Comparison of ENCODE assay signal across 8 mouse cellular contexts in genomic region chr10:5805243-5805730, GRCm38 (mm10). TPM values are rescaled to one million over a fixed set of nuclear protein-coding genes. Genes with fewer than 3 reads are reported as not detected.
A peak's percentile ranks its signal among the peaks of the same experiment; 100 is the strongest.
DNase-seq lines count a peak whose midpoint lies in the region; ATAC-seq and TF ChIP-seq lines count a peak whose summit lies in the region.

TSS of gene Fbxo5 (minus strand) at chr10:5805600.

- H3K27me3 ChIP-seq in forebrain, embryonic 11.5 days (ENCODE audit: control insufficient read depth, insufficient read depth, low read length) = no peaks in the 10 kb centered on the region
- no peaks in the 10 kb centered on the region for H3K27me3 ChIP-seq in heart, postnatal 0 days (ENCODE audit: control insufficient read depth, insufficient read depth, low read length)
- H3K27me3 ChIP-seq in neural tube, embryonic 14.5 days (ENCODE audit: control insufficient read depth, insufficient read depth, low read length) = no peaks in the 10 kb centered on the region

- no peak for TF ChIP-seq CTCF in heart, postnatal 0 days (IDR thresholded peaks at IDR 0.05; ENCODE audit: low read depth)

- H3K4me3 ChIP-seq in forebrain, embryonic 11.5 days (ENCODE audit: low read depth, low read length) = peak within 1 kb of the TSS; percentile 81
- peak within 1 kb of the TSS; percentile 77 for H3K4me3 ChIP-seq in heart, postnatal 0 days (ENCODE audit: low read depth, low read length)
- peak within 1 kb of the TSS; percentile 50 for H3K4me3 ChIP-seq in neural tube, embryonic 14.5 days (ENCODE audit: low read depth, low read length)

- peak; percentile 95 for ATAC-seq in forebrain, embryonic 11.5 days (replicated peaks; ENCODE audit: low FRiP score)
- ATAC-seq in heart, postnatal 0 days (ENCODE audit: insufficient read depth, low read depth) = peak; percentile 95
- ATAC-seq in neural tube, embryonic 14.5 days (ENCODE audit: low read depth) = peak; percentile 98

- H3K9me3 ChIP-seq in forebrain, embryonic 11.5 days (ENCODE audit: control insufficient read depth, low read length) = no peaks in the 10 kb centered on the region
- no peaks in the 10 kb centered on the region for H3K9me3 ChIP-seq in heart, postnatal 0 days (replicated peaks; ENCODE audit: control insufficient read depth, low read length)
- H3K9me3 ChIP-seq in neural tube, embryonic 14.5 days (ENCODE audit: control insufficient read depth, low read length) = no peaks in the 10 kb centered on the region

- peak within 1 kb of the TSS; percentile 86 for H3K9ac ChIP-seq in forebrain, embryonic 11.5 days (ENCODE audit: low read length)
- H3K9ac ChIP-seq in heart, postnatal 0 days (replicated peaks; ENCODE audit: low read depth, low read length) = peak within 1 kb of the TSS; percentile 57
- H3K9ac ChIP-seq in neural tube, embryonic 14.5 days (replicated peaks; ENCODE audit: low read depth, low read length) = peak within 1 kb of the TSS; percentile 46

- peaks cover 5% of the 10 kb centered on the region for H3K36me3 ChIP-seq in forebrain, embryonic 11.5 days (ENCODE audit: control insufficient read depth, insufficient read depth, low read length)
- peaks cover 19% of the 10 kb centered on the region for H3K36me3 ChIP-seq in heart, postnatal 0 days (replicated peaks; ENCODE audit: control insufficient read depth, insufficient read depth, low read length)
- H3K36me3 ChIP-seq in neural tube, embryonic 14.5 days (ENCODE audit: control insufficient read depth, insufficient read depth, low read length) = 0 out of 2 replicates have a peak, but pooled peaks cover 3% of the 10 kb centered on the region

- TF ChIP-seq EP300 in heart, postnatal 0 days (IDR thresholded peaks at IDR 0.05; ENCODE audit: low read depth) = no peak

- H3K4me2 ChIP-seq in forebrain, embryonic 11.5 days (ENCODE audit: low read depth, low read length, severe bottlenecking) = peak within 1 kb of the TSS; percentile 59
- H3K4me2 ChIP-seq in heart, postnatal 0 days (ENCODE audit: low read depth, low read length) = peak within 1 kb of the TSS; percentile 99
- H3K4me2 ChIP-seq in neural tube, embryonic 14.5 days (ENCODE audit: low read depth, low read length) = peak within 1 kb of the TSS; percentile 96

- H3K4me1 ChIP-seq in forebrain, embryonic 11.5 days (replicated peaks; ENCODE audit: control insufficient read depth, insufficient read depth, low read length) = peaks cover 3% of the 10 kb centered on the region
- H3K4me1 ChIP-seq in heart, postnatal 0 days (ENCODE audit: control insufficient read depth, insufficient read depth) = peaks cover 19% of the 10 kb centered on the region
- H3K4me1 ChIP-seq in neural tube, embryonic 14.5 days (ENCODE audit: control insufficient read depth, insufficient read depth, low read length) = peaks cover 15% of the 10 kb centered on the region

- DNase-seq in ES-CJ7 (ENCODE audit: low read depth, low spot score) = peak; percentile 98
- peak; percentile 98 for DNase-seq in c-Kit-positive CD71-positive TER-119-positive erythroid progenitor cells, embryonic 14.5 days (ENCODE audit: low spot score)
- peak; percentile 98 for DNase-seq in forebrain, embryonic 11.5 days (ENCODE audit: low spot score)
- peak; percentile 98 for DNase-seq in heart, postnatal 0 days (ENCODE audit: low spot score)
- DNase-seq in kidney, postnatal 4 days = peak; percentile 98 to 99
- DNase-seq in lung, adult 18-20 months = peak; percentile 99
- DNase-seq in testis, postnatal 14 days (ENCODE audit: low spot score) = peak; percentile 98

- peak within 1 kb of the TSS; percentile 87 for H3K27ac ChIP-seq in forebrain, embryonic 11.5 days (ENCODE audit: low read depth, low read length)
- H3K27ac ChIP-seq in heart, postnatal 0 days (ENCODE audit: low read depth) = peak within 1 kb of the TSS; percentile 85
- H3K27ac ChIP-seq in neural tube, embryonic 14.5 days (ENCODE audit: low read depth, low read length) = peak within 1 kb of the TSS; percentile 85

- under 1% methylated on average over 42 of the region's 42 CpGs for WGBS in forebrain, embryonic 11.5 days
- under 1% methylated on average over 42 of the region's 42 CpGs for WGBS in heart, postnatal 0 days
- under 1% methylated on average over 42 of the region's 42 CpGs for WGBS in neural tube, embryonic 14.5 days

RNA-seq across cellular contexts. Expression of gene Fbxo5, which starts in this region (rescaled TPM):
- polyA plus RNA-seq in forebrain, embryonic 11.5 days (2014; fragmentation: Nextera tagmentation; extraction: Ambion mirVana) = 90.4 and 101 TPM in 2 replicates
- total RNA-seq in heart, postnatal 0 days (2014; rRNA removed; ENCODE audit: low replicate concordance) = 11.0 and 11.2 TPM in 2 replicates
- 11.4 and 12.7 TPM in 2 replicates for polyA plus RNA-seq in heart, postnatal 0 days (2015; fragmentation: Nextera tagmentation; extraction: Ambion mirVana)
- polyA plus RNA-seq in neural tube, embryonic 14.5 days (2014; fragmentation: Nextera tagmentation; extraction: Ambion mirVana) = 6.2 and 7.4 TPM in 2 replicates

Comparison
In these comparisons a context has a peak if more than half of its experiments do, and no peak if none do; other contexts are left out.
1. Peak in every context shown above with its lines: DNase-seq, ATAC-seq, H3K4me3 ChIP-seq and H3K27ac ChIP-seq.